Mouse (Mus musculus) retina, postnatal 7 days (tissue): Measurements from ENCODE around the gene Kif15.

Source experiments
- DNase-seq: peaks from one replicate; pipeline ENCODE4 v3.0.0-alpha.2; 2012; ENCODE audit warnings: low read depth, low spot score

Gene Kif15

GRCm38 (mm10) chr9:122950643-122951475 is at the start of gene Kif15, which contains the start of gene 1110059G10Rik:
TSS of gene Kif15 (plus strand) at chr9:122951046.
TSS of gene 1110059G10Rik (minus strand) at chr9:122951000.
- DNase-seq, result peak; percentile 88

GRCm38 (mm10) chr9:122901047-122901446 is 49.8 kb upstream of the Kif15 start:
- no peak for DNase-seq

- DNase-seq, result peak; percentile 86
Observed at GRCm38 (mm10) chr9:122902717-122903535, 47.9 kb upstream of the Kif15 start.

GRCm38 (mm10) chr9:122922436-122922835 is 28.4 kb upstream of the Kif15 start:
- DNase-seq, result no peak

GRCm38 (mm10) chr9:122922936-122923381 is 27.9 kb upstream of the Kif15 start, which contains the start of gene Zfp105:
TSS of gene Zfp105 (plus strand) at chr9:122923072.
- peak; percentile 74 for DNase-seq

- no peak for DNase-seq
Observed at GRCm38 (mm10) chr9:122928915-122929314, 21.9 kb upstream of the Kif15 start.

GRCm38 (mm10) chr9:122998406-122999192 is 47.8 kb downstream of the Kif15 start:
- no peak for DNase-seq

GRCm38 (mm10) chr9:122999193-122999586 is 48.3 kb downstream of the Kif15 start:
- DNase-seq, result no peak

- DNase-seq, result no peak
Observed at GRCm38 (mm10) chr9:123004718-123005117, 53.9 kb downstream of the Kif15 start.

- peak; percentile 13 for DNase-seq
Observed at GRCm38 (mm10) chr9:123006071-123006470, 55.2 kb downstream of the Kif15 start.

- peak; percentile 76 for DNase-seq
Observed at GRCm38 (mm10) chr9:123020995-123021631, 70.3 kb downstream of the Kif15 start, which contains the start of gene Tmem42. TSS of gene Tmem42 (plus strand) at chr9:123021326.

GRCm38 (mm10) chr9:123021636-123022379 is 71.0 kb downstream of the Kif15 start:
- DNase-seq, result no peak

- no peak for DNase-seq
Observed at GRCm38 (mm10) chr9:123024201-123024600, 73.4 kb downstream of the Kif15 start.

- DNase-seq, result no peak
Observed at GRCm38 (mm10) chr9:123031496-123032246, 80.8 kb downstream of the Kif15 start.

GRCm38 (mm10) chr9:123034426-123034825 is 83.6 kb downstream of the Kif15 start, which contains the start of gene Tgm4:
TSS of gene Tgm4 (plus strand) at chr9:123034726.
- no peak for DNase-seq

GRCm38 (mm10) chr9:123047665-123048064 is 96.8 kb downstream of the Kif15 start:
- DNase-seq, result no peak

GRCm38 (mm10) chr9:123058724-123059292 is 108.0 kb downstream of the Kif15 start:
- DNase-seq, result no peak

GRCm38 (mm10) chr9:123060172-123060571 is 109.3 kb downstream of the Kif15 start:
- no peak for DNase-seq
